Mouse (Mus musculus) megakaryocyte, embryonic 14.5 days (primary cell): Measurements from ENCODE around the gene Sla2.

Experiments
- FLI1 ChIP-seq: IDR thresholded peaks from 2 replicates; pipeline ENCODE4 v1.6.1; 2012; ENCODE audit warnings: low read length, inconsistent platforms, mixed read lengths
- GATA1 ChIP-seq: IDR thresholded peaks from 3 replicates; pipeline ENCODE4 v1.6.1; 2012; ENCODE audit warnings: mixed read lengths, low read length, inconsistent platforms, borderline replicate concordance

DNA sequence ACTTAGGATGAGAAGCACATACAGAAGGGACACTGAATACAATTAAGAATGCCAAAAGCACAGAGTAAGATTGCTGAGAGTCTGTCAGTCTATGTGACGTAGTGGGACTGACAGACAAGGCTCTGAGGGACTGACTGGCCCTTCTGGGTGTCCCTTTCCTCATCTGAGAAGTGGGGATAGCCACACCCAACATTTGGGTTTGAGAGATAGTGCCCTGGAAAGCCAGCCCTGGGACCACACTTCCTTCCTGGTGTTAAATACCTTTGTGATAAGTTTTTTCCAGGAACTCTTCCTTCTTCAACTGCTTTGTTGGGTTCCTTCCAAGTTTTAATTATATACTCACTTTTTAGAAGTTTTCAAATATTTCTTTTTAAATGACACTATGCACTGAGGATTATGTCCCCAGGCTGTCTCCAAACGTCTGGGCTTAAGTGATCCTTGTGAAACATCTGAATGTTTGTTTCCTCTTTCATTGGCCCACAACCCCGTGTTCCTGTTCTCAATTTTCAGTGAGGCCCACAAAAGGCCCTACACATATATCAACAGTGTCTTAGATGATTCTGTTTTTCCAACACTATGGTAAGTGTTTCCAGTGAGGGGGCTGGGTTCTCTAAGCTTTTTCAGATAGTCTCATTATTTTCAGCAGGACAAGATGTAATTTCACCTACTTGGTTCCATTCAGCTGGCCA lies 37.4 kb upstream of the Sla2 start:
- TF ChIP-seq GATA1 (no peak), FLI1 (no peak)
